Mouse (Mus musculus): Measurements from ENCODE around the gene Procr. TPM values are rescaled to one million over a fixed set of nuclear protein-coding genes. Genes with fewer than 3 reads are reported as not detected.

Gene Procr
- polyA plus RNA-seq, 1 experiment from 2014 or later: 1.2 TPM

DNA sequence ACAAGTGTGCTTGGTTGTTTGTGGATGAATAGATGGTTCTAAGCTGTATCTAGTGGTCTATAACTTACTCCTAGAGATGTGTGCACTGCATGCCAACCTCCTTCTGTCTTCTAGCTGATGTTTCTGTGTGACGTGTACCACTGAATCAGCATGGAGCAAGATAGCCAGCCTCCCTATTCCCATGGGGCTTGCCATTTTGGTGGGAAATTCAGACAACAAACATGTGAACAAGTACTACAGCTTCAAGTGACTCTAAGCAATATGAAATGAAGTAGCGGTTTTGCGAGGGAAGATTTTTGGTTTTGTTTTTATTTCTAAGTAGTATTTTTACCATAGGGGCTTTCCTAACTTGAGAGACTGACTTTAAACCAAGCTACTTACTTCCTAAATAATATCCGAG, 1.5 kb upstream of the Procr start:
- no peak for ATAC-seq (ENCODE audit: insufficient read depth)
- Histone ChIP-seq H3K4me2 (no peak overlapping the region), H3K4me1 (replicated peaks) (0 out of 2 replicates have a peak, but pooled peaks cover 4% of the 10 kb centered on the region), H3K9me3 (replicated peaks) (no peaks in the 10 kb centered on the region), H3K36me3 (replicated peaks) (no peaks in the 10 kb centered on the region), H3K4me3 (replicated peaks) (no peak overlapping the region), H3K27ac (replicated peaks) (no peak overlapping the region), H3K27me3 (peaks cover 48% of the 10 kb centered on the region), H3K9ac (no peak overlapping the region)
- 75% methylated on average over 4 of the region's 4 CpGs for WGBS (ENCODE audit: insufficient replicate concordance)

DNA sequence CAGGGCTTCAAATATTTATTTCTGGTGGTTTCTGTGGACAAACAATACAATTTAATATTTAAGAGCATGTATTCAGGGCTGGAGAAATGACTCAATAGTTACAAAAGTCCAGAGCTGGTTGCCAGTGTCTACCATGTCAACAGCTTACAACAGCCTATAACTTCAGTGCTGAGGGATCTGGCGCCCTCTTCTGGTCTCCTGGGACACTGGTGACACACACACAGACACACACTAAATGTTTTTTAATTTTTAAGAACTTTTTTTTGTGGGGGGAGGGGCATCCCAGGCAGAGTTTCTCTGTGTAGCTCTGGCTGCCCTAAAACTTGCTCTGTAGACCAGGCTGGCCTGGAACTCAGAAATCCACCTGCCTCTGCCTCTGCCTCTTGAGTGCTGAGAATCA, 4.8 kb downstream of the Procr start:
- no peak overlapping the region for H3K27ac ChIP-seq (replicated peaks)
- no peak for ATAC-seq (ENCODE audit: insufficient read depth)
- H3K4me1 ChIP-seq (replicated peaks): 0 out of 2 replicates have a peak, but pooled peaks cover 2% of the 10 kb centered on the region
- H3K4me3 ChIP-seq (replicated peaks): no peak overlapping the region
- H3K36me3 ChIP-seq (replicated peaks): no peaks in the 10 kb centered on the region
- no peaks in the 10 kb centered on the region for H3K9me3 ChIP-seq (replicated peaks)
- no peak overlapping the region for H3K9ac ChIP-seq
- WGBS (ENCODE audit: insufficient replicate concordance): 0% methylated on average over 1 of the region's 1 CpGs
- peaks cover 27% of the 10 kb centered on the region for H3K27me3 ChIP-seq
- H3K4me2 ChIP-seq: no peak overlapping the region

DNA sequence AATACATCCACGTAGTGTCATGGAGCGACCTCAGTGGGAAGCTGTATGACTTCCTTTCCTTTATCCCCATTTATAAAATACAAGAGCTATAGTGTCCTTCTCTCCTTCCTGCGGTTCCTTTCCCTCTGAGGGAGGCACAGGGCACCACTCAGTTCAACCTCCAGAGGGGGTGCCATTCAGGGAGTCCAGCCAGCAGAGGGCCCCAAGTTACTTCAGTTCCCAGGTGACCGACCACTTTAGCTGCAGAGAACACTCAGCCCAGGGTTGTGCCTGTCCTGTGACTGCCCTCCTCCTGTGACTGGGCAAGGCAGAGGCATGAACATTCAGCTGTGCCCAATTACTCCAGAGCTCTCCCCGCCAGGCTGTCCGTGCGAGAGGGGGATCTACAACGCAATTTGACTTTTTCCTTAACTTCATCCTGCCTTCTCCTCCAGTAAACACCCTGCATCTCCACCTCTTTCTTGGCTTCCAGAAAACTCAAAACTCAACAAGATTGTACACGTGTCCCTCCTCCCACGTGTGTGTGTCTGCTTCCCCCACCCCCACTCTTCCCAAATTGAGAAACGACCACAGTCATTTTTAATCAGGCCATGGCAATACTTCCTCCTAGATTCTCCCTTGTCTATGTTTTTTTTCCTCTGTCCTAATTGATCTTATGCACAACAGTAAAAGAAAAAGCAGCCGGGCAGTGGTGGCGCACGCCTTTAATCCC, 6.1 kb downstream of the Procr start:
- no peaks in the 10 kb centered on the region for H3K4me1 ChIP-seq (replicated peaks)
- H3K9ac ChIP-seq: no peak overlapping the region
- no peaks in the 10 kb centered on the region for H3K9me3 ChIP-seq (replicated peaks)
- no peak overlapping the region for H3K4me3 ChIP-seq (replicated peaks)
- H3K36me3 ChIP-seq (replicated peaks): no peaks in the 10 kb centered on the region
- H3K27me3 ChIP-seq: peaks cover 15% of the 10 kb centered on the region
- no peak overlapping the region for H3K4me2 ChIP-seq
- no peak for ATAC-seq (ENCODE audit: insufficient read depth)
- H3K27ac ChIP-seq (replicated peaks): no peak overlapping the region
- 45% methylated on average over 14 of the region's 14 CpGs for WGBS (ENCODE audit: insufficient replicate concordance)

DNA sequence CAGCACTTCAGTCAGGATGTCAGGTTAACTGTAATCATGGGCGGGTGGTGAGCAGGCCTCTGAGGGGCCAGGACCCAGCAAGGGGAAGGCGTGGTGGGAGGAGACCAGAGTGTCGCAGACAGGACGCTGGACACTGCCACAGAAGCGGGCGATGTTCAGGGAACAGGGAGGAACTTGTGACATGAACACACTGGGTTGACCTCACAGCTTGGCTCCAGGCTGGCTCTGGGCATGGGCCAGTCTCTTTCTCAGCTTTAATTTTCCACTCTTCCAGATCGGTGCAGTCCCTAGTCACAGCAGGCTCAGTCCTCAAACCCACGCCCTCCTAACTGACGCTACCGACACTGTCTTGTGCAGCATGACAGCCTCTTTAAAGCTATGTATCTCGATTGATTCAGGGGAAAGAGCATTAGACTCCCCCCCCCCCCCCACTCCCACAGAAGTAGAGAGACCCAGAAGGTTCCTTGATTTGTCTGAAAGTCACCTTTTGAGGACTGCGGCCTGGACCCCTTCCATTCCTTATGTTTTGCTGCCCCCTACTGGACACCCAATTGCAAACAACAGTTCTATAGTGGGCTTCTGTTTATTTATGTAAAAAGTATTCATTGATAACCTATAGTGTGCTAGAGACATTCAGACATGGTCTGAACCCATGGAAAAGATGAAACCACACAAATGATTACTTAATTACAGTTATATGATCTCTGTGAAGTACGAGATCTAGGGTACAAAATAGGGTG, 13.9 kb downstream of the Procr start:
- ATAC-seq (ENCODE audit: insufficient read depth): no peak
- H3K9ac ChIP-seq: no peak overlapping the region

DNA sequence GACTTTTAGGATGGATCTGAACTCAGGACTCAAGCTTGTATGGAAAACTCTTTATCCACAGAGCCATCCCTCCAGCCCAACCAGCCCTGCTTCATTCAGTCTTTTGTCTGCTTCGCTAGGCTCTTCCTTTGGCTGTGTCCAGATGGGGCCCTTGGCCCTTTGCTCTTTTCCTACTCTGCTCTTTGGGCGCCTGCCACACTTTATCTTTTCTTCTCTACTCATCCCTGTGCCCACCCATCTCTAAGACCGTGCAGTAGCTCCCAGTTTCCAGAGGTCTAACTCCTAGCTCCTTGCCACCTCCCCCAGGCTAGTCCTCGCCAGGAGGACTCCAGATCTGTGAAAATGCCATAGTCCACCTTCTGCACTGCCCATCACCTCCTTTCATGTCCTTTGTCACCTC, 22.7 kb downstream of the Procr start:
- Histone ChIP-seq H3K9me3 (replicated peaks) (no peaks in the 10 kb centered on the region), H3K4me3 (replicated peaks) (no peak overlapping the region), H3K27me3 (peaks cover 89% of the 10 kb centered on the region), H3K4me2 (no peak overlapping the region), H3K27ac (replicated peaks) (no peak overlapping the region), H3K4me1 (replicated peaks) (no peaks in the 10 kb centered on the region), H3K36me3 (replicated peaks) (no peaks in the 10 kb centered on the region), H3K9ac (no peak overlapping the region)
- WGBS (ENCODE audit: insufficient replicate concordance): 39% methylated on average over 4 of the region's 4 CpGs
- ATAC-seq (ENCODE audit: insufficient read depth): no peak

More for the DNA sequence above, 13.9 kb downstream of the Procr start:
- Histone ChIP-seq H3K4me1 (replicated peaks) (no peaks in the 10 kb centered on the region), H3K36me3 (replicated peaks) (no peaks in the 10 kb centered on the region), H3K4me2 (no peak overlapping the region), H3K9me3 (replicated peaks) (no peaks in the 10 kb centered on the region), H3K27me3 (peaks cover 13% of the 10 kb centered on the region), H3K27ac (replicated peaks) (no peak overlapping the region), H3K4me3 (replicated peaks) (no peak overlapping the region)
- 51% methylated on average over 13 of the region's 13 CpGs for WGBS (ENCODE audit: insufficient replicate concordance)

DNA sequence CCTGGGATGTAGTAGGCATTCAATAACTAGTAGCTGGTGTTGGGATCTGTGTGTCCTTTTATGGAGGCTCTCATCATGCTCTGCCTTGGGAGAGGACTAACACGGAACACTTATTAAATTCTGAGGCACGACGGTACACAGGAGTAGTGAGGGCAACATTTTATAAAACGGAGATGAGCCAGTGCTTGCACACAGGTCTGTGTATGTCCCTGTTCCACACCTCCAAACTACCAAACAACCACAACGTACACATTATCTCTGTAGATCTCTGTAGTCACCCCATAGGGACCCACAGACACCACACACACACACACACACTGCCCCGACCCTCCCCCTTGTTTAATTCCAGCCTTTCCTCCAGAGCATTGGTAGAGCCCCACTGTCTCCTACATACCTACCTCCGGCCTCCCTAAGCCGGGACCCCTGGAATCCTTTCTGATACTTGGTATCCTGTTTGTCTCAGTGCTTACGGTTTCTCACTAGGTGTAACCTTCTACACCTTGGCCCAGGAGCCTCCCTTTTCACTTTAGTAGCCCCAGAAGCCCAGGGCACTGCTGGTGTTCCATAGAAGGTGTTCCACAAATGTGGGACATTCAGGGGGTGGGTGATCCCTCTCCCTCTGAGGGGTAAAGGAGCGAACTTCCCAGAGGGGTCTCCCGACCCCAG, 23.5 kb downstream of the Procr start:
- Histone ChIP-seq H3K4me3 (replicated peaks) (no peak overlapping the region), H3K27ac (replicated peaks) (no peak overlapping the region), H3K4me2 (peak overlapping the region; percentile 69), H3K9me3 (replicated peaks) (no peaks in the 10 kb centered on the region), H3K36me3 (replicated peaks) (no peaks in the 10 kb centered on the region), H3K27me3 (peaks cover 89% of the 10 kb centered on the region), H3K9ac (no peak overlapping the region), H3K4me1 (replicated peaks) (no peaks in the 10 kb centered on the region)
- no peak for ATAC-seq (ENCODE audit: insufficient read depth)
- 46% methylated on average over 11 of the region's 11 CpGs for WGBS (ENCODE audit: insufficient replicate concordance)

DNA sequence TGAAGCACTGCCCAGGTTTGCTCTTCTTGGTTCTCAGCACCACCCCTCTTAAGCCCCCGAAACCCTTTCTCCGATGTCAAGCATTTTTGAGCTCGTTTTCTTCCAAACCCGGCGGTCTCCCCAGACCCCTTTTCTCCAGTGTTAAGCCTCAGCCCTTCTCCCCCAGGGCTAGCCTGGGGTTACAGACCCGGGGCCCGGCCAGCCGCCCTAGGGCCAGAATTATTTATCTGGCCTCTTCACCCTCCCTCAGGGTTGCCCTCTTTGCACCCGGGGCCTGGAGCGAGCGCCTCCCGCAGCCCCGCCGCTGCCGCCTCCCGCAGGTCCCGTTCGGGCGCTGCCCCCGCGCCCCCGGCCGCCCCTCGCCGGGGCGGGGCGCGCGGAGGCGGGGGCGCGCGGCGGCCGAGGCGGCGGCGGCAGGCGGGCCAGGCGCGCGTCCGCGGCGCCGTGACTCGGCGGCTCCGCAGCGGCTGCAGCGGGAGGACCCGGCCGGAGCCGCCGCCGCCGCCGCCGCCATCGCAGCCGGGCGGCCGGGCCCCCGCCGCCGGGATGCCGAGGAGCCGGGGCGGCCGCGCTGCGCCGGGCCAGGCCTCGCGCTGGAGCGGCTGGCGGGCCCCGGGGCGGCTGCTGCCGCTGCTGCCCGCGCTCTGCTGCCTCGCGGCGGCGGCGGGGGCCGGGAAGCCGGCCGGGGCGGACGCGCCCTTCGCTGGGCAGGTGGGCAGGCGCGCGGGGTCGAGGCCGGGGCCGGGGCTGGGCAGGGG, 24.2 kb downstream of the Procr start, which contains the start of gene Mmp24:
Mmp24 (plus strand) TSS at position 416 of the 758 bp plus-strand sequence.
- H3K27me3 ChIP-seq: peaks cover 87% of the 10 kb centered on the region
- peak within 1 kb of the TSS; percentile 51 for H3K4me3 ChIP-seq (replicated peaks)
- peak within 1 kb of the TSS; percentile 69 for H3K4me2 ChIP-seq
- no peak for ATAC-seq (ENCODE audit: insufficient read depth)
- H3K9ac ChIP-seq: no peak within 1 kb of the TSS
- no peaks in the 10 kb centered on the region for H3K9me3 ChIP-seq (replicated peaks)
- WGBS (ENCODE audit: insufficient replicate concordance): 2% methylated on average over 81 of the region's 100 CpGs
- H3K27ac ChIP-seq (replicated peaks): no peak within 1 kb of the TSS
- no peaks in the 10 kb centered on the region for H3K4me1 ChIP-seq (replicated peaks)
- H3K36me3 ChIP-seq (replicated peaks): no peaks in the 10 kb centered on the region

DNA sequence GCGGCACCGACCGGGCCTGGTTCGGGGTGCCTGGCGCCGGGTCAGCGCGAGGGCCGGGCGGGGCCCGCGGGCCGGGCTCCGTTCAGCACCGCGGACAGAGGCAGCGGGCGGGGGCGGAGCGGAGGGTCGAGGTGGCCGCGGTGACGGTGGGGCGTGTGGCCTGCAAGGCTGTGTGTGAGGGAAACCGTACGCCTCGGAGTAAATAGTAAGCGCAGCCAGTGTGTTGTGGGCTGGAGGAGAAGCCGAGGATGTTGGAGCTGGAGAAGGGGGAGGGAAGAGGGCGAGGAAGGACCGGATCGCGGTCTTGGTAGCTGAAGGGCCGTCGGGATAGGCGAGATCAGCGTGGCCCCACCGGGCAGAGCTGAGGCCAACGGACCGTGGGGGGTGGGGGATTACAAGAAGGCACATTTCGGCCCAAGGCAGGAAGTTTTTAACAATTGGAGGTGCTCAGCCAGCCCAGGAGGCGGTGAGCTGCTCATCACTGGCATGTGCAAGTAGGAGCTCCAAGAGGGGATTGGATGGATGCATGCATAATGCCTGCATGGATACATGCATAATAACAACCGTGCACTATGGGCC, 24.9 kb downstream of the Procr start:
- H3K9ac ChIP-seq: no peak overlapping the region

DNA sequence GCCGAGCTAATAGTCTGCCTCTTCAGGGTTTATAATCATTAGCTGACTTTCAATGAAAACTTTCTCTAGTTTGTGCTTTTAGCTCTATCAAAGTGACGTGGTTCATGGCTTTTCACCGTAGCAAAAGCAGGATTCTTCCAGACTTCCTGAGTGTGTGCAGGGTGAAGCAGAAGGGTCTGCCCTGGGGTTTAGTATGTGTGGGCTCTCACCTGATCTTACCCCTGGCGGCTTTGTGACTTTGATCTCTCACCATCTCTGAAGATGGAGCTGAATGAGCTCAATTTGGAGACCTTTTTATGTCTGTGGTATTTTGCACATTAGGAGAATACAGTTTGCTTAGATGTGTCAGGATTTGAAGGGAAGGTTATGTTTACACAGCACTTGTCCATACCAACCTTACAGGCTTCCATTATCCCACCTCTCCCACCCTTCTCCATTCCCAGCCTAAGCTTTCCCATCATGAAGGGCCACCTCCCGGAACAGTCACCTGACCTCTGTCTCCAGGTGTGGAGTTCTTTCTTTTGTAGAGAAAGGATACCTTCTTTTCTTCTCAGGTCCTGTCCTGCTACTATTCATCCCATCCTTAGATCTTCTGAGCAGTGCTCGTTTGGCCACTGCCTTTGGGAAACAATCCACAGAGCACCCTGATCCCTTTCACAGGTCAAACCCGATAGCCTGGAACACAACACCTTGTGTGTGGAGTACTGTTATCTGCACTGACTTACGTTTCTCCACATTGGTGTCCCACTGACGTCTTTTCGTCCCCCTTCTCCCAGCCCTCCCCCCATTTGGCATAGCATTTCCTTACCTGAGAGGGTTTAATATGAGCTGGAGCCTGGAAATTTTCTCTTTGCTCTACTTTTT, 26.1 kb downstream of the Procr start:
- no peak for ATAC-seq (ENCODE audit: insufficient read depth)
- Histone ChIP-seq H3K36me3 (replicated peaks) (no peaks in the 10 kb centered on the region), H3K9ac (no peak overlapping the region), H3K4me2 (no peak overlapping the region), H3K9me3 (replicated peaks) (no peaks in the 10 kb centered on the region), H3K4me3 (replicated peaks) (no peak overlapping the region), H3K27ac (replicated peaks) (no peak overlapping the region), H3K4me1 (replicated peaks) (no peaks in the 10 kb centered on the region), H3K27me3 (peaks cover 77% of the 10 kb centered on the region)
- WGBS (ENCODE audit: insufficient replicate concordance): 52% methylated on average over 10 of the region's 10 CpGs

More for the DNA sequence above, 24.9 kb downstream of the Procr start:
- peak overlapping the region; percentile 69 for H3K4me2 ChIP-seq
- no peaks in the 10 kb centered on the region for H3K9me3 ChIP-seq (replicated peaks)
- peaks cover 84% of the 10 kb centered on the region for H3K27me3 ChIP-seq
- no peak overlapping the region for H3K27ac ChIP-seq (replicated peaks)
- ATAC-seq (ENCODE audit: insufficient read depth): 0 out of 2 replicates have a peak, but pooled peaks have one; percentile 28
- peak overlapping the region; percentile 51 for H3K4me3 ChIP-seq (replicated peaks)
- no peaks in the 10 kb centered on the region for H3K4me1 ChIP-seq (replicated peaks)
- H3K36me3 ChIP-seq (replicated peaks): no peaks in the 10 kb centered on the region
- WGBS (ENCODE audit: insufficient replicate concordance): 2% methylated on average over 44 of the region's 44 CpGs

DNA sequence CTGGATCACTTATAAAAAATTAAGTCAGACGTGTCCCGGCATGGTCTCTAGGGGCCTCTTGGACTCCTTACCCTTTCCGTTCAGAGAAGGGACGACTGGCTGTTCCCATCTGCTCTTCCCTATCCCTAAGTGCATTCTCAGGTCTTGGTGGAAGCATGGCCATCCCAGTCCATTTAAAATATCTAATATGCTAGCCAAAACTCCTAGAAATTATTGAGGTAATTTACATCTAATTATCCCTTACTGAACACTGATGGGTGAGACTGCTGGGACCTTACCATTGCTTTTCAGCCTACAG, 26.7 kb downstream of the Procr start:
- Histone ChIP-seq H3K27me3 (peaks cover 71% of the 10 kb centered on the region), H3K4me3 (replicated peaks) (no peak overlapping the region), H3K36me3 (replicated peaks) (no peaks in the 10 kb centered on the region), H3K4me1 (replicated peaks) (no peaks in the 10 kb centered on the region), H3K4me2 (no peak overlapping the region), H3K27ac (replicated peaks) (no peak overlapping the region), H3K9me3 (replicated peaks) (no peaks in the 10 kb centered on the region), H3K9ac (no peak overlapping the region)
- WGBS (ENCODE audit: insufficient replicate concordance): 67% methylated on average over 4 of the region's 4 CpGs
- no peak for ATAC-seq (ENCODE audit: insufficient read depth)

Data from liver, embryonic 15.5 days (tissue).